Mouse (Mus musculus) megakaryocyte, embryonic 14.5 days (primary cell): Measurements from ENCODE around the gene 1700056E22Rik.

ENCODE experiments used
- FLI1 ChIP-seq: IDR thresholded peaks from 2 replicates; pipeline ENCODE4 v1.6.1; 2012; ENCODE audit warnings: low read length, inconsistent platforms, mixed read lengths
- GATA1 ChIP-seq: IDR thresholded peaks from 3 replicates; pipeline ENCODE4 v1.6.1; 2012; ENCODE audit warnings: mixed read lengths, low read length, inconsistent platforms, borderline replicate concordance

- TF ChIP-seq FLI1 (no peak), GATA1 (no peak)
These were observed 32.6 kb upstream of the 1700056E22Rik start for GRCm38 (mm10) chr1:184066460-184067287.
